Mouse (Mus musculus) CD4-positive helper T cell, adult 2 months (primary cell): ENCODE data around the gene Map3k4.
"Not testable (repeated sequence)": the region's sequence is repeated elsewhere in the genome, so short reads cannot be mapped to it uniquely, and the experiment has no call there.

Source experiments
- DNase-seq: peaks from one replicate; pipeline ENCODE4 v3.0.0-alpha.2; 2012; ENCODE audit warnings: low read depth, missing footprints, low spot score

The Map3k4 gene

GRCm38 (mm10) chr17:12307251-12308135 lies 11.1 kb downstream of the Map3k4 start:
- DNase-seq: peak; percentile 78

GRCm38 (mm10) chr17:12304658-12305057 lies 13.9 kb downstream of the Map3k4 start:
- no peak for DNase-seq

- peak; percentile 76 for DNase-seq
Observed at GRCm38 (mm10) chr17:12300896-12301706, 17.5 kb downstream of the Map3k4 start.

GRCm38 (mm10) chr17:12300127-12300675 lies 18.4 kb downstream of the Map3k4 start:
- DNase-seq: no peak

- no peak for DNase-seq
Observed at GRCm38 (mm10) chr17:12299371-12299770, 19.2 kb downstream of the Map3k4 start.

GRCm38 (mm10) chr17:12297978-12298377 lies 20.6 kb downstream of the Map3k4 start:
- DNase-seq: no peak

- DNase-seq: no peak
Observed at GRCm38 (mm10) chr17:12297292-12297691, 21.3 kb downstream of the Map3k4 start.

GRCm38 (mm10) chr17:12295926-12296325 lies 22.7 kb downstream of the Map3k4 start:
- DNase-seq: not testable (repeated sequence)

- no peak for DNase-seq
Observed at GRCm38 (mm10) chr17:12294424-12294823, 24.2 kb downstream of the Map3k4 start.

- no peak for DNase-seq
Observed at GRCm38 (mm10) chr17:12293571-12293970, 25.0 kb downstream of the Map3k4 start.

GRCm38 (mm10) chr17:12292877-12293276 lies 25.7 kb downstream of the Map3k4 start:
- no peak for DNase-seq

- DNase-seq: no peak
Observed at GRCm38 (mm10) chr17:12292356-12292755, 26.2 kb downstream of the Map3k4 start.

GRCm38 (mm10) chr17:12291151-12291550 lies 27.4 kb downstream of the Map3k4 start:
- DNase-seq: no peak

GRCm38 (mm10) chr17:12290735-12291134 lies 27.9 kb downstream of the Map3k4 start:
- DNase-seq: no peak

GRCm38 (mm10) chr17:12289836-12290235 lies 28.8 kb downstream of the Map3k4 start:
- DNase-seq: not testable (repeated sequence)

GRCm38 (mm10) chr17:12288871-12289270 lies 29.7 kb downstream of the Map3k4 start:
- no peak for DNase-seq

GRCm38 (mm10) chr17:12279810-12280209 lies 38.8 kb downstream of the Map3k4 start:
- DNase-seq: no peak

GRCm38 (mm10) chr17:12278073-12278472 lies 40.5 kb downstream of the Map3k4 start:
- DNase-seq: no peak

GRCm38 (mm10) chr17:12277297-12277696 lies 41.3 kb downstream of the Map3k4 start:
- no peak for DNase-seq

GRCm38 (mm10) chr17:12276496-12277200 lies 41.9 kb downstream of the Map3k4 start:
- DNase-seq: no peak

- DNase-seq: no peak
Observed at GRCm38 (mm10) chr17:12275756-12276155, 42.8 kb downstream of the Map3k4 start.

GRCm38 (mm10) chr17:12273032-12273431 lies 45.6 kb downstream of the Map3k4 start:
- DNase-seq: no peak
